Mouse (Mus musculus) liver, embryonic 14.5 days (tissue): ENCODE results near the gene Iqgap2. TPM values are rescaled to one million over a fixed set of nuclear protein-coding genes. Genes with fewer than 3 reads are reported as not detected.

Experiments used
- ATAC-seq: fragments of 200-750 bp; cut with Nextera tagmentation; 2 replicates; pipeline ENCODE4 v1.8.0; 2017; ENCODE audit warnings: moderate number of reproducible peaks, mild to moderate bottlenecking, moderate library complexity; ENCODE audit not compliant: insufficient read depth
- DNase-seq, 3 experiments: peaks; one replicate each; pipeline ENCODE4 v3.0.0-alpha.2; 2012 to 2013; ENCODE audit warnings: low read depth in 3 of 3, low spot score in 3 of 3
- H3K27ac ChIP-seq: fragments of 300-500 bp; sonication (generic); 2 replicates; pipeline ENCODE4 v1.5.1; 2014; ENCODE audit warnings: moderate library complexity, mild to moderate bottlenecking, control low read depth, inconsistent platforms
- H3K27me3 ChIP-seq: fragments of 300-500 bp; sonication (generic); 2 replicates; pipeline ENCODE4 v1.6.1; 2014; ENCODE audit warnings: mild to moderate bottlenecking, low read length, moderate library complexity; ENCODE audit not compliant: control insufficient read depth, insufficient read depth
- H3K36me3 ChIP-seq: fragments of 300-500 bp; sonication (generic); replicated peaks from 2 replicates; pipeline ENCODE4 v1.6.1; 2014; ENCODE audit warnings: low read depth; ENCODE audit not compliant: control insufficient read depth, insufficient read depth
- H3K4me1 ChIP-seq, 2 experiments: fragments of 200-500 bp in 1 of 2; fragments of 300-500 bp in 1 of 2; sonication (generic) in 1 of 2; replicated peaks; 2 replicates each; pipeline ENCODE4 v1.6.1; 2012 to 2014; ENCODE audit warnings: antibody characterized with exemption in 1 of 2, inconsistent platforms in 1 of 2, low read length in 1 of 2; ENCODE audit not compliant: control insufficient read depth in 2 of 2, insufficient read depth in 2 of 2
- H3K4me2 ChIP-seq: fragments of 300-500 bp; sonication (generic); 2 replicates; pipeline ENCODE4 v1.6.1; 2014; ENCODE audit warnings: low read depth, mild to moderate bottlenecking, control low read depth, moderate library complexity
- H3K4me3 ChIP-seq, 2 experiments: fragments of 200-500 bp in 1 of 2; fragments of 300-500 bp in 1 of 2; sonication (generic) in 1 of 2; 2 replicates each; pipeline ENCODE4 v1.5.1; 2012 to 2014; ENCODE audit warnings: low read depth in 2 of 2, low read length in 2 of 2, mild to moderate bottlenecking in 2 of 2, control low read depth in 1 of 2, inconsistent platforms in 1 of 2, moderate library complexity in 1 of 2; ENCODE audit not compliant: insufficient read depth in 1 of 2
- H3K9ac ChIP-seq: fragments of 300-500 bp; sonication (generic); replicated peaks from 2 replicates; pipeline ENCODE4 v1.6.1; 2014; ENCODE audit warnings: mild to moderate bottlenecking, control low read depth, moderate library complexity
- H3K9me3 ChIP-seq: fragments of 300-500 bp; sonication (generic); 2 replicates; pipeline ENCODE4 v1.6.1; 2016; ENCODE audit warnings: low read length, mixed read lengths; ENCODE audit not compliant: control insufficient read depth
- CTCF ChIP-seq: IDR thresholded peaks from 2 replicates; pipeline ENCODE4 v1.5.1; 2016; ENCODE audit warnings: antibody characterized with exemption, low read depth, control low read depth
- EP300 ChIP-seq: IDR thresholded peaks from 2 replicates; pipeline ENCODE4 v1.6.1; 2016; ENCODE audit warnings: antibody characterized with exemption, low read depth
- WGBS: fragments of 180-500 bp; shearing (Covaris S2); extraction: QIAGEN DNeasy Blood & Tissue Kit; methylation state at CpG from one replicate; pipeline ENCODE4 v1.1.7; 2014; ENCODE audit not compliant: insufficient replicate concordance; 5-methylcytosine and 5-hydroxymethylcytosine counted together
- polyA plus RNA-seq, 2 experiments: library from polyadenylated mRNA; depleted of rRNA in 1 of 2; stranded (reverse) in 1 of 2; unstranded in 1 of 2; fragments of >200 nt; fragmentation: Nextera tagmentation in 1 of 2; extraction: Ambion mirVana in 1 of 2; gene quantifications; 2 replicates each; pipeline versions ENCODE4 v1.2.1 to v1.2.3; 2012 to 2014

Gene Iqgap2
- polyA plus RNA-seq, 2 experiments = 10.8 to 11.8 TPM

GRCm38 (mm10) chr13:95618309-95618712, 273.4 kb downstream of the Iqgap2 start, which contains the start of gene F2r:
Gene F2r (minus strand): TSS chr13:95618487.
- Histone ChIP-seq H3K4me1 (peaks cover 11 to 23% of the 10 kb centered on the region in 2 experiments), H3K4me2 (peak within 1 kb of the TSS; percentile 95), H3K9ac (peak within 1 kb of the TSS; percentile 98), H3K27ac (peak within 1 kb of the TSS; percentile 80), H3K27me3 (no peaks in the 10 kb centered on the region), H3K4me3 (peak within 1 kb of the TSS; percentile 95 to 98), H3K36me3 (peaks cover 6% of the 10 kb centered on the region), H3K9me3 (no peaks in the 10 kb centered on the region)
- DNase-seq (peak; percentile 58 to 74 (median 65)), ATAC-seq (peak; percentile 91)
- under 1% methylated on average over 42 of the region's 42 CpGs for WGBS
- TF ChIP-seq EP300 (no peak), CTCF (no peak)

- Histone ChIP-seq H3K4me3 (peak overlapping the region; percentile 95 to 98), H3K9ac (peak overlapping the region; percentile 98), H3K9me3 (no peaks in the 10 kb centered on the region), H3K27me3 (no peaks in the 10 kb centered on the region), H3K27ac (peak overlapping the region; percentile 80), H3K4me1 (peaks cover 11 to 25% of the 10 kb centered on the region in 2 experiments), H3K36me3 (peaks cover 6% of the 10 kb centered on the region), H3K4me2 (peak overlapping the region; percentile 95)
- under 1% methylated on average over 21 of the region's 21 CpGs for WGBS
- DNase-seq (no peak), ATAC-seq (peak; percentile 68)
- TF ChIP-seq EP300 = no peak
- TF ChIP-seq CTCF = no peak
These were observed 274.0 kb downstream of the Iqgap2 start for GRCm38 (mm10) chr13:95617671-95618171.

- 3% methylated on average over 17 of the region's 17 CpGs for WGBS
- peak in 1 of 3 experiments; percentile 38 for DNase-seq
- Histone ChIP-seq H3K4me3 (peak overlapping the region; percentile 95 to 98), H3K9ac (peak overlapping the region; percentile 98), H3K36me3 (peaks cover 7% of the 10 kb centered on the region), H3K27ac (peak overlapping the region; percentile 80), H3K27me3 (no peaks in the 10 kb centered on the region), H3K4me2 (peak overlapping the region; percentile 95), H3K4me1 (peaks cover 11 to 28% of the 10 kb centered on the region in 2 experiments), H3K9me3 (no peaks in the 10 kb centered on the region)
- ATAC-seq = peak; percentile 52
- TF ChIP-seq CTCF (no peak), EP300 (no peak)
These were observed 274.5 kb downstream of the Iqgap2 start for GRCm38 (mm10) chr13:95617082-95617670.

GRCm38 (mm10) chr13:95616512-95616911, 275.2 kb downstream of the Iqgap2 start:
- peaks cover 11 to 33% of the 10 kb centered on the region in 2 experiments for H3K4me1 ChIP-seq
- WGBS = 12% methylated on average over 11 of the region's 11 CpGs
- H3K4me3 ChIP-seq = peak overlapping the region; percentile 95 to 98
- DNase-seq (peak in 1 of 3 experiments; percentile 44), ATAC-seq (peak; percentile 65)
- no peaks in the 10 kb centered on the region for H3K27me3 ChIP-seq
- peak overlapping the region; percentile 80 for H3K27ac ChIP-seq
- H3K9ac ChIP-seq = peak overlapping the region; percentile 98
- TF ChIP-seq EP300 = no peak
- TF ChIP-seq CTCF = 0 out of 2 replicates have a peak, but pooled peaks have one; percentile 10
- no peaks in the 10 kb centered on the region for H3K9me3 ChIP-seq
- H3K4me2 ChIP-seq = peak overlapping the region; percentile 95
- H3K36me3 ChIP-seq = peaks cover 9% of the 10 kb centered on the region

GRCm38 (mm10) chr13:95614757-95615156, 277.0 kb downstream of the Iqgap2 start:
- Histone ChIP-seq H3K9me3 (no peaks in the 10 kb centered on the region), H3K27me3 (no peaks in the 10 kb centered on the region), H3K36me3 (peaks cover 11% of the 10 kb centered on the region), H3K9ac (0 out of 2 replicates have a peak overlapping the region, but pooled peaks have one; percentile 2), H3K4me2 (peak overlapping the region; percentile 38; the same call in 1 of the 2 replicates), H3K4me1 (peaks cover 22 to 47% of the 10 kb centered on the region in 2 experiments), H3K4me3 (peak overlapping the region in 1 of 2 experiments; percentile 4; a peak in 1 of 4 replicates), H3K27ac (no peak overlapping the region)
- DNase-seq = no peak
- no peak for ATAC-seq
- WGBS = 52% methylated on average over 6 of the region's 6 CpGs
- TF ChIP-seq EP300 (no peak), CTCF (no peak)
